Mouse (Mus musculus) fibroblast of lung, adult 2 months (primary cell): ENCODE results near the gene Crispld2.
A peak's percentile ranks its signal among the peaks of the same experiment; 100 is the strongest.

Experiments
- DNase-seq: peaks from one replicate; pipeline ENCODE4 v3.0.0-alpha.2; 2011; ENCODE audit warnings: low read depth

Crispld2 gene

GRCm38 (mm10) chr8:120034471-120034870 lies 42.2 kb downstream of the Crispld2 start:
- DNase-seq = no peak

DNA sequence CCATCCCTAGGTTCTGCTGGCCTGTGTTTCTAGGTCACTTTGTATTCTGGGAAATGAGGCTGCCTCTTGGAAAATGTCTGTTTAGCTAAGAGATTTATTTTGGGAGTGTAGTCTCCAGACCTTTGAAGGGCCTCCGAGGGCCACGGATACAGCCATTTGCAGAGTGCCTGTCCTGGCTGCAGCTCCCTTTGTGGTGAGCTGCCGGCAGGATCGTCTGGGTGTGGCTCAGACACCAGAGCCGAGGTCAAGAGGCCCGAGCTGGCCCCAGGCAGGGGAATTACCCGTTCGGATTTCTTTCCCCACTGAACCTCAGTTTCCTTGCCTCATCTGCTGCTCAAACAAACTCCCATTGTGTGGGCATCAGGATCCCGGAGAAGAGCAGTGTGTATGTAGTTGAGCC lies 43.9 kb downstream of the Crispld2 start:
- DNase-seq = peak; percentile 36

GRCm38 (mm10) chr8:120036578-120036977 lies 44.3 kb downstream of the Crispld2 start:
- no peak for DNase-seq

- DNase-seq = no peak
Observed at GRCm38 (mm10) chr8:120037199-120037598, 45.0 kb downstream of the Crispld2 start.

GRCm38 (mm10) chr8:120037611-120038010 lies 45.4 kb downstream of the Crispld2 start:
- no peak for DNase-seq

GRCm38 (mm10) chr8:120038741-120039140 lies 46.5 kb downstream of the Crispld2 start:
- no peak for DNase-seq

DNA sequence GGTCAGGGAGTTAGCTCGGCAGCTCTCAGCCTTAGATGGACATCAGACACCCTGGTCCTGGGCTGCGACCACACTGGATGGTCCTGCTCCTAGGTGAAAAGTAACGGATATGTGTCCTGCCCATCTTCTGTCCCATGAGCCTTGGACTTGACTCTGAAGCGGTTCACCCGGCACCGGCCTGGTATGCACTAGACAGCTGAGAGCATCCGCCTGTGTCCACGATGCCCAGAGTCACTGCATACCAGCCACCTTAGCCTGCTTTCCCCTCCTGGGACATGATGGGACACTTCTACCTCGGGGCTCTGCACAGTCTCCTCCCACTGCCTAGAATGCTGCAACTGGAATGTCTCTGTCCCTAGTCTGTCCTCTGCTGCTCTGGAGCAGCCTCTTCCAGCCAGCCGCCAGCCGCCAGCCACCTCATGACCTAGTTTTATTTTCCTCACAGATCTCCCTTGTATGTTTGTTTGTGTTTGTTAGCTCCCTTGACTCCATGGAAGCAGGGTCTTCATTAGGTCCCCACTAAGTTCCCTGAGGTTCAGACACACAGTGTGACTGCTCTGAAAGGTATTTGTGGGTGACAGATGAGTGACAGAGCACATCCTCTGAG lies 47.2 kb downstream of the Crispld2 start:
- DNase-seq = no peak

- DNase-seq = no peak
Observed at GRCm38 (mm10) chr8:120040861-120041260, 48.6 kb downstream of the Crispld2 start.

DNA sequence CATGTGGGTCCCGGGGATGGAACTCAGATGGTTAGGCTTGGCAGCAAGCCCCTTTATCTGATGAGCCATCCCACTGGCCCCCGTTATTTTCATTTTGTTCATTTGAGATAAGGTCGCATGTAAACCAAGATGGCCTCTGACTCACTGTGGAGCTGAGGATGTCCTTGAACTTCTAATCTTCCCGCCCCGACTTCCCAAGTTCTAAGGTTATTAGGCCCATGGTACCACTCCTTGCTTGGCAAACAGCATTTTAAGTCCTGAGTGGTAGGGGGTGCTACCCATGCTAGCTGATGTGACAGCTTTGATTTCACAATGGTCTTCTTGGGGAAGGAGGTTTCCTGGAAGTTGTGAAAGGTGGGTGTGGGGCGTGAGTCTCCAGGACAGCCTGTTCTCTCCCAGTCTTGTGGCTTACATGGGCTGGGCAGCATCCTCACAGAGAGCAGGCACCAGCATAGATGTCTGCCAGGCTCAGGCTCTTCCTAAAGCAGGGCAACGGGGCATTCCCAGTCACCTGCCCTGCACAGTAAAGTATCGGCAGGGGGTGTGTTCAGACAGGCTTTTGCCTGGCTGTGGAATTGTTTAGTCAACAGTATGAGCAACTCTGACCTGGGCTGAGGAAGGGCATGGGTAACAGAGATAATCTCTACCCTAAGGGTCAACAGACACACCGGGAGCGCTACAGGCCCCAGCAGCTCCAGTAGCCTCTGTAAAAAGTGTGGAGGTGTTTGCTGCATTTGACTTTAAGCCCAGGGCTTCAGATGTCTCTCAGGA lies 50.5 kb downstream of the Crispld2 start:
- no peak for DNase-seq

DNA sequence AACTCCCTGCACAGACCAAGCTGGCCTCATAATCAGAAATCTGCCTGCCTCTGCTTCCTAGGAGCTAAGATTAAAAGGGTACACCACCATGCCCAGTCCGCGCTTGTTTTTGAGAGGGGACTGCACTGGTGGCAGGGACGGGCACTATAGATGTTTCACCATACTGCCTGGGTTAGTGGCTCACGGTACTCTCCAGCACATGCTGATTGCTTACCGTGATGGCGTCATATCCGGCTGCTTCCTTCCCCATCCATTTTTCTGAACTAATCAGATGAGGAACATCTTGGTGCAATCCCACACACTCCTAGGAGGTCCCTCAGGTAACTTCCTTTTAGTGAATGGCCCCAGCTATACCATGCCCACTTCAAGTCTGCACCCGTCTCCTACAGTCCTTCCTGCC lies 52.7 kb downstream of the Crispld2 start:
- DNase-seq = no peak

DNA sequence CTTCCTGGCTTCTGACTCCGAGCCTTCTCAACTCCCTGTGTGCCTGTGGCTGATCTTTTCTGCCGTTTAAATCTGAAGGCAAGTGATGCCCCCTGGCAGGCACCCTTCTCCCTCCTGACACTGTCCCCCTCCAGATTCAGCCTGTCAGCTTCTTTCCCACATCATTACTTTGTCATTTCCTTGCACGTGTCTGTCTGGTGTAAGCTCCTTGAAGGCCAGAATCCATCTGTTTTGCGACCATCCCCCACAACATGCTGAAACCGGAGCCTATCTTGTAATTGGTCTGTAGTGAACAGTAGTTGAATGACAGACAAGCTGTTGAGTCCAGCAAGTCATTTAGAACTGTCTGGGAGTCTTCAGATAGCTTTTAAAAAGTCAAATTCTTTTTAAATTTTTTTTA lies 53.2 kb downstream of the Crispld2 start:
- no peak for DNase-seq

GRCm38 (mm10) chr8:120046258-120047020 lies 54.2 kb downstream of the Crispld2 start:
- peak; percentile 93 for DNase-seq

- DNase-seq = no peak
Observed at GRCm38 (mm10) chr8:120049949-120050348, 57.7 kb downstream of the Crispld2 start.

- no peak for DNase-seq
Observed at GRCm38 (mm10) chr8:120050376-120050775, 58.1 kb downstream of the Crispld2 start.

DNA sequence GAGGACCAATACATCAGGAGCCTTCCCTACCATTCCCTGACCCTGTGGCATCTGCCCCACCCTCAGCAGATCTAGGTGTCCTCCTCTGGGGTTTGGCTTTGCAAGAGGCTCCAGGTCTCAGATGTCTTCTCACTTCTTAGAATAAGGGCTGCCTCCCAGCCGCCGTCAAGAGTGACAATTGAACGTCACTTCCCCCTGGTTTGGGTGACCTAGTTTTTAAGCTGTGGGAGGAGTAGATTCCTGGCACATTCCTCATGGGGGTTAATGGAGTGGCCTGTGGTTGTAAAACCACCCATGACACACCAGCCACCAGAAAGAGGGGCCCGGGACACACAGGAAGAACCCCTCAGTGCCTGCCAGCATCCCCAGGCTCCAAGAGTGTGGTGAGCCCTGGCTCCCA lies 58.8 kb downstream of the Crispld2 start:
- peak; percentile 50 for DNase-seq

- DNase-seq = no peak
Observed at GRCm38 (mm10) chr8:120051908-120052307, 59.7 kb downstream of the Crispld2 start.

DNA sequence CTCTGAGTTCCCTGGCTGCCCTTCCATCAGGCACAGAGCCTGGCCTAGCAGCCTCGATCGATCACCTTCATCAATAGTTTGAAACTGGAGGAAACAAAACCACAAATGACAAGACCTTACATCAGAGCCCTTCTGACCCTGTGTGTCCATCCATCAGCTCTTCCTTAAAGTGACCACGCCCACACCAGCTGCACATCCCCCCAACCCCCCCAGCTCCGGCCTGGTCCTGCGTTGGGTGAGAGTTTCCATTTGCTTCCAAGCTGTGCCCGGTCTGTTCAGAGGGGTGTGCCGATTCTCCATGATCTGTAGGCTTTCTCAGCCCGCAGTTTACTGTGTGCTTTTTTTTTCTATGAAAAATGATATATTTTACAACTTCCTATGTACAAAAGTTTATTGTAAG lies 60.1 kb downstream of the Crispld2 start:
- DNase-seq = no peak

DNA sequence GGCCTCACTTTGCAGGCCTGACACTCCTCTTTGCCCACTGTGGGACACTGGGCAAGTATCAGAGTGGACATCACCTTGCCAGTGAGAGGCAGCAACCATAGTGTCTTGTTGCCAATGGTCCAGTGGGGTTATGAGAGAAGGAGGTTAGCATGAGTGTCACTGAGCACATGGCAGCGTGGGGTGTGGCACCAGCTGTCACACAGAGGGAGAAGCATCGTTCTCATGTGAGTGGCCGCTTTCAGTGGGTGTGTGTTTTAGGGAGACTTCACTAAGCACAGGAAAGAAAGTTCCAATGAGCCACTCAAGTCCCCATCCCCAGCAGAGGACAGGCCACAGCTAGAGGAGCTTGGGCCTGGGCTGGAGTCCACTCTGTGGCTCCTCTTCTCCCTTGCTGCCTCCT lies 62.6 kb downstream of the Crispld2 start:
- DNase-seq = no peak

DNA sequence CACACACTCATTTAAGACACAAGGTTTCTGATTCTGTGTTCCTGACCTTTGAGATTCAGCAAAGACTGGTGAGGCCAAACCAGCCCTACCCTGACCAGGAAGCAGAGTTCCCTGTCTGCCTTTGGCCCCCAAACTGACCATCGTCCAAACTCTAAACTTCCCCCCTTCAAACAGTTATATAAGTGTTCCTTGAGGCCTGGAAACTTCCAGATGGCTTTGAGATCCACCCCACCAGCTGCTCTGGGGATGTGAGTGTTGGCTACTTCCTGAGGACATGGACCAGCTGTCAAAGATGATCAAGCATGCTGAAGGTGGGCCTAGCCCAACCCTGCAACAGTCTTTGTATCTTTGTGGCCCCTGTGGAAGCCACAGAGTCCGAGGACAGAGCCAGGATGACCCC lies 64.8 kb downstream of the Crispld2 start:
- no peak for DNase-seq

DNA sequence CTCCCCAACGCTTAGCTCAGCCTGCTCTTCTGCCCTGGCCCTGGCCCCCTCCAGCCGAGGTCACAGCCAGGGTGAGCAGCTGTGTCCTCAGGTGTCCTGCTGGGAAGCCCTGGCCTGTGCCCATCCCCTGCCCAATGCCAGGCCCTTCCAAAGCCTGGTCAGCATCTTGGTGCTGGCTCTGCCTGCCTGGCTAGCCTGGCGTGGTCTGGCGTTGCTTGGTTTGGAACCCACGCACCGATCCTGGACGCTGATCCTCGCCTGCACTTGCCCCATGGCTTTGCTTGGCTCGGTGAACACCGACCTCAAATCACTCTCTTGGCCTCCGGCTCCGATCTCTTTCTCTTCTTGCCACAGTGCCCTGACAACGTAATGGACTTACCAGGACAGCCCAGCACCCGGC lies 70.5 kb downstream of the Crispld2 start:
- no peak for DNase-seq

GRCm38 (mm10) chr8:120063326-120063725 lies 71.1 kb downstream of the Crispld2 start:
- no peak for DNase-seq

DNA sequence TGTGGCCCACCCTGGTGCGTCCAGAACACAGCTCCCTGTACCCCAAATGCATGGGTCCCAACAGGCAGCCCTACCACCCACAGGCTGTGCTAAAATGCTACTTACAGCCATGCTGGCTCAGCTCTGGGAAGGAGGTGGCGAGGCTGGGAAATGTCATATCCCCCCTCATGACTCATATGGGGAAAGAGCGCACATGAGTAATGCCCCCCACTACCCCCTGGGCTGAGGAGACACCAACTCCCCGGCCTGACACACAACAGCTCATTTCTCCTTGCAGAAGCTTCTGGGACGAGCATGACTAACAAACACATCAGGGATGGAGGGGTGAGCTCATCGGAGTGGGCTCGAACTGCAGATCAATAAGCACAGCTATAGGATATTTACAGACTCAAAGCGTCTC lies 73.4 kb downstream of the Crispld2 start:
- no peak for DNase-seq

DNA sequence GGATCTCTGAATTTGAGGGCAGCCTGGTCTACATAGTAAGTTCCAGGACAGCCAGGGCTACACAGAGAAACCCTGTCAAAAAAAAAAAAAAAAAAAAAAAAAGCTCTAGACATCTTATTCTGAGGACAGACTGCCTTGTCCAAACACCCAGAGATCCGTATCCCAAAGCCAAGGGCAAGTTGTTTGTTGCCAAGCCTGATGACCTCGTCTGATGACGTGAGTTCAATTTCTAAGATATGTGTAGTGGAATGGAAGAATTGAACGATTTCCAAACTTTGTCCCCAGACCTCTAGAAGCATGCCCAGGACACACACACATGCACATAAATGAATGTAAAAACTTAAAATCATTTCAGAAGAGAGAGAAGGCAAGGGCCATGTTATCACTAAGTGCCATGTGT lies 74.0 kb downstream of the Crispld2 start:
- no peak for DNase-seq
